ENCODE assay signal across 20 mouse cellular contexts in genomic region chr6:104495801-104496200, GRCm38 (mm10). TPM values are rescaled to one million over a fixed set of nuclear protein-coding genes. Genes with fewer than 3 reads are reported as not detected.
DNase-seq lines count a peak whose midpoint lies in the region; ATAC-seq and TF ChIP-seq lines count a peak whose summit lies in the region.
"Had no signal": no experiment of that assay in that cellular context is flagged by ENCODE, and none has a peak within 500 bp of the region (broad histone marks: within the 10 kb centered on the region; RNA-seq: fewer than 3 reads in every experiment).

No protein-coding gene starts in this region.

- no peak for TF ChIP-seq CTCF in hindbrain, postnatal 0 days (IDR thresholded peaks at IDR 0.05; ENCODE audit: low read depth)
- no peak for TF ChIP-seq CTCF in midbrain, postnatal 0 days (IDR thresholded peaks at IDR 0.05)

- H3K4me2 ChIP-seq in hindbrain, postnatal 0 days (ENCODE audit: low read depth, low read length) = peak overlapping the region; percentile 27; the same call in 1 of the 2 replicates
- no peak overlapping the region for H3K4me2 ChIP-seq in hindbrain, embryonic 13.5 days
- peak overlapping the region; percentile 26; the same call in 1 of the 2 replicates for H3K4me2 ChIP-seq in midbrain, postnatal 0 days (ENCODE audit: low read depth, low read length, poor library complexity, severe bottlenecking)
- H3K4me2 ChIP-seq: embryonic facial prominence, embryonic 12.5 days; forebrain, embryonic 13.5 days; heart, embryonic 12.5 days; intestine, embryonic 15.5 days had no signal

- no peak overlapping the region for H3K27ac ChIP-seq in hindbrain, postnatal 0 days
- no peak overlapping the region for H3K27ac ChIP-seq in hindbrain, embryonic 13.5 days
- no peak overlapping the region for H3K27ac ChIP-seq in midbrain, postnatal 0 days (ENCODE audit: low read depth, low read length)
- H3K27ac ChIP-seq in midbrain, embryonic 10.5 days (replicated peaks) = no peak overlapping the region
- H3K27ac ChIP-seq: embryonic facial prominence, embryonic 12.5 days; forebrain, embryonic 13.5 days; gastrocnemius, adult 2 months; hindbrain, embryonic 10.5 days; intestine, embryonic 15.5 days had no signal

- H3K4me1 ChIP-seq in hindbrain, postnatal 0 days (ENCODE audit: insufficient read depth, low read length) = no peaks in the 10 kb centered on the region; the same call in 1 of the 2 replicates
- H3K4me1 ChIP-seq in hindbrain, embryonic 13.5 days (replicated peaks) = peaks cover 12% of the 10 kb centered on the region
- no peaks in the 10 kb centered on the region for H3K4me1 ChIP-seq in midbrain, postnatal 0 days (ENCODE audit: insufficient read depth, low read length)
- H3K4me1 ChIP-seq in midbrain, embryonic 10.5 days = peaks cover 31% of the 10 kb centered on the region
- H3K4me1 ChIP-seq: embryonic facial prominence, embryonic 12.5 days; heart, embryonic 12.5 days; intestine, embryonic 15.5 days had no signal

- H3K9ac ChIP-seq in hindbrain, postnatal 0 days (replicated peaks; ENCODE audit: low read length) = no peak overlapping the region
- no peak overlapping the region for H3K9ac ChIP-seq in hindbrain, embryonic 13.5 days
- no peak overlapping the region for H3K9ac ChIP-seq in midbrain, postnatal 0 days (replicated peaks; ENCODE audit: low read length, poor library complexity, severe bottlenecking)
- H3K9ac ChIP-seq: embryonic facial prominence, embryonic 12.5 days; forebrain, embryonic 13.5 days; heart, embryonic 12.5 days; intestine, embryonic 15.5 days had no signal

- no peak for ATAC-seq in hindbrain, postnatal 0 days
- no peak for ATAC-seq in hindbrain, embryonic 13.5 days (ENCODE audit: low FRiP score)
- no peak for ATAC-seq in midbrain, postnatal 0 days (ENCODE audit: low FRiP score)
- ATAC-seq: forebrain, embryonic 13.5 days; intestine, embryonic 15.5 days had no signal

- WGBS in hindbrain, postnatal 0 days = 81% methylated on average over 2 of the region's 2 CpGs
- WGBS in hindbrain, embryonic 13.5 days = 57% methylated on average over 2 of the region's 2 CpGs
- 37% methylated on average over 2 of the region's 2 CpGs for WGBS in midbrain, postnatal 0 days
- WGBS in midbrain, embryonic 10.5 days = 38% methylated on average over 2 of the region's 2 CpGs

- H3K4me3 ChIP-seq in hindbrain, postnatal 0 days (ENCODE audit: low read length) = no peak overlapping the region
- no peak overlapping the region for H3K4me3 ChIP-seq in hindbrain, embryonic 13.5 days
- peak overlapping the region; percentile 13; the same call in 1 of the 2 replicates for H3K4me3 ChIP-seq in midbrain, postnatal 0 days (ENCODE audit: low read depth, low read length)
- no peak overlapping the region for H3K4me3 ChIP-seq in midbrain, embryonic 10.5 days
- H3K4me3 ChIP-seq: embryonic facial prominence, embryonic 12.5 days; forebrain, embryonic 13.5 days; gastrocnemius, adult 2 months; heart, embryonic 12.5 days; hindbrain, embryonic 10.5 days; intestine, embryonic 15.5 days had no signal

- no peaks in the 10 kb centered on the region for H3K36me3 ChIP-seq in hindbrain, postnatal 0 days (ENCODE audit: insufficient read depth, low read length)
- no peaks in the 10 kb centered on the region for H3K36me3 ChIP-seq in hindbrain, embryonic 13.5 days
- H3K36me3 ChIP-seq in midbrain, postnatal 0 days (ENCODE audit: insufficient read depth, low read length) = no peaks in the 10 kb centered on the region
- no peaks in the 10 kb centered on the region for H3K36me3 ChIP-seq in midbrain, embryonic 10.5 days
- H3K36me3 ChIP-seq: embryonic facial prominence, embryonic 12.5 days; heart, embryonic 12.5 days; hindbrain, embryonic 10.5 days; intestine, embryonic 15.5 days had no signal

- no peaks in the 10 kb centered on the region for H3K27me3 ChIP-seq in hindbrain, postnatal 0 days (ENCODE audit: insufficient read depth, low read length)
- H3K27me3 ChIP-seq in hindbrain, embryonic 13.5 days = no peaks in the 10 kb centered on the region
- H3K27me3 ChIP-seq in midbrain, postnatal 0 days (ENCODE audit: insufficient read depth, low read length) = no peaks in the 10 kb centered on the region
- H3K27me3 ChIP-seq in midbrain, embryonic 10.5 days (ENCODE audit: low read depth, poor library complexity, severe bottlenecking) = no peaks in the 10 kb centered on the region
- H3K27me3 ChIP-seq: embryonic facial prominence, embryonic 12.5 days; forebrain, embryonic 13.5 days; heart, embryonic 12.5 days; intestine, embryonic 15.5 days had no signal

- H3K9me3 ChIP-seq in hindbrain, postnatal 0 days (ENCODE audit: low read length) = no peaks in the 10 kb centered on the region
- H3K9me3 ChIP-seq in hindbrain, embryonic 13.5 days = no peaks in the 10 kb centered on the region
- no peaks in the 10 kb centered on the region for H3K9me3 ChIP-seq in midbrain, postnatal 0 days (ENCODE audit: low read length)
- no peaks in the 10 kb centered on the region for H3K9me3 ChIP-seq in midbrain, embryonic 10.5 days (replicated peaks)
- H3K9me3 ChIP-seq: embryonic facial prominence, embryonic 12.5 days; forebrain, embryonic 13.5 days; hindbrain, embryonic 10.5 days; intestine, embryonic 15.5 days had no signal

- DNase-seq in cerebellum, adult 8-10 months = peak; percentile 21
- no peak for DNase-seq in cerebellum, adult 9-11 months
- no peak for DNase-seq in hindbrain, postnatal 0 days (ENCODE audit: low spot score)
- no peak for DNase-seq in midbrain, postnatal 0 days (ENCODE audit: low spot score)
- DNase-seq in midbrain, embryonic 10.5 days (ENCODE audit: low spot score) = no peak
- DNase-seq: adrenal gland, adult 2 months; adrenal gland, postnatal 25 days; gastrocnemius, adult 2 months; gastrocnemius, postnatal 25 days; kidney, adult 18-20 months had no signal

RNA-seq across cellular contexts. Expression of gene Cntn6, which starts 3.2 kb away (rescaled TPM):
- total RNA-seq in hindbrain, postnatal 0 days (2014; rRNA removed) = 15.5 and 22.4 TPM in 2 replicates
- polyA plus RNA-seq in hindbrain, postnatal 0 days (2015; fragmentation: Nextera tagmentation; extraction: Ambion mirVana) = 14.9 and 15.1 TPM in 2 replicates
- polyA plus RNA-seq in hindbrain, embryonic 13.5 days (2015; fragmentation: Nextera tagmentation; extraction: Ambion mirVana) = 4.6 and 5.5 TPM in 2 replicates
- 31.1 and 34.8 TPM in 2 replicates for total RNA-seq in midbrain, postnatal 0 days (2014; rRNA removed)
- polyA plus RNA-seq in midbrain, postnatal 0 days (2015; fragmentation: Nextera tagmentation; extraction: Ambion mirVana) = 18.1 and 19.5 TPM in 2 replicates
- polyA plus RNA-seq in midbrain, embryonic 10.5 days (2016; fragmentation: Nextera tagmentation; extraction: Ambion mirVana) = 1.7 and 2.2 TPM in 2 replicates
- total RNA-seq: adrenal gland, adult 2 months; adrenal gland, postnatal 25 days; ES-E14; gastrocnemius, adult 2 months; gastrocnemius, postnatal 25 days; granulocyte monocyte progenitor cell, adult 5-6 weeks; heart, adult 8-10 months; heart, postnatal 25 days had no signal
- polyA plus RNA-seq: adrenal gland, adult 2 months had no signal
